Mouse (Mus musculus) yolk sac, embryonic 10.5 days (tissue): ENCODE data around the gene Hsph1.

Experiments used
- DNase-seq: peaks from one replicate; pipeline ENCODE4 v3.0.0-alpha.2; 2017; ENCODE audit warnings: low spot score

The Hsph1 gene

GRCm38 (mm10) chr5:149641277-149641892 lies 5.2 kb upstream of the Hsph1 start:
- peak; percentile 35 for DNase-seq

DNA sequence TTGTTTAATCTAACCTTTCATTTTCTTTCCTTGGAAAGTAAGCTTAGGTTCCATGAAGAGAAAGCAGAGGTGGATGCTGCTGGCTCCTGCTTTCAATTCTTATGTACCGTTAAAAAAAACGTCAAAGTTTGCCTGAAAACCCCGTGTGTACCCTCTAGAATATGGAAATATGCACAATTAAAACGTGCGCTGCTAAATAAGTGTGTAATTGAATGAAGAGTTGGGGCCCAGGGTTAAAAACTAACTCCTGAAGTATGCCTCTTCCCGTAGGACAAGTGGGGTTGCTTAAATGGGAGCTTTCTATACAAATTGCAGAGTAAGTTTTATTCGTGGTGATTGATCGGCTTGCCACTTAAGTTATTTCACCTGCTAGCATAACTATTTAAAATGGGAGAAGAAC lies 1.1 kb upstream of the Hsph1 start:
- DNase-seq, result no peak

- no peak for DNase-seq
Measured at GRCm38 (mm10) chr5:149635556-149635955, 620 bp downstream of the Hsph1 start.

DNA sequence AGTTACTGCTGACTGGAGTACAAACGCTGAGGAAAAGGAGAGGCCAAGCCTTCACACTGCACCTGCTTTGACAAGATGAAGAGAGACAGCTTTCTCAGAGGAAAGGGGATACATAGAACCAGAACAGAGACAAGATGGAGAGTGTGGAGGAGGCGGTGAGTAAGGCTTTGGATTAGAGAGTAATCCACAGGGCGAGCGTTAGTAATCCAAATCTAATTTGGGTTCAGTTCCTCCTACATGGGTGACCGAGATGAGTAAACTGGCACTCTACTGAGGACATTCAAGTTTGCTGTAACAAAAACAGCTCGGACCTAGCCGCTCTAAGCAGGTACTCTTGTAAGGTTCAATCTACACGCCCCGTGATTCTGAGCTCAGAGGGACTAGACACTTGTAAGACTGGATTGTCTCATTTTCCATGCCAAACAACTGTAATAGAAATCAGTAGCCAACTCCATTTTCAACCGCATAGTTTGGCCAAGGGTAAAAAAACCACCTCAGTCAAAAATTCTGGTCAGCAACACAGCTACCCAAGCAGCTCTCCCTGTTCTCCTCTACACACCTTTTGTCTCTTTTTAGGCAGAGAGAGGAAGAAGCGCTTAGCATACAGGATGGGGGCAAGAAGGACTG lies 1.7 kb downstream of the Hsph1 start:
- no peak for DNase-seq

DNA sequence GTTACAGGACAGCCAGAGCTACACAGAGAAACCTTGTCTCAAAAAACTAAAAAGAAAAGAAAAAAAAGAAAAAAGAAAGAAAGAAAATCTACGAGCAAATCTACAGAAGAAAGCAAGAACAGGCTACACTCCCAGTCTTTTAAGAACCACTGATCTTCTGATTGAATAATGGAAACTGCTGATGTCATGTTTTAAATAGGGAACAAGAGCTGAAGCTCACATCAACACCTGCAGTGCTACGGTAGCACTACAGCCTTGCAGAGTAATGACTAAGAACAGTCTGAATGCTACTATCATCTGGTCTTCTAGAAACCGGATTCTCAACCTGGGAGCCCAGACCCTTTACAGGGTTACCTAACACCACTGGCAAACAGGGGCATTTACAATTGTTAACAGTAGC lies 10.6 kb downstream of the Hsph1 start:
- no peak for DNase-seq

DNA sequence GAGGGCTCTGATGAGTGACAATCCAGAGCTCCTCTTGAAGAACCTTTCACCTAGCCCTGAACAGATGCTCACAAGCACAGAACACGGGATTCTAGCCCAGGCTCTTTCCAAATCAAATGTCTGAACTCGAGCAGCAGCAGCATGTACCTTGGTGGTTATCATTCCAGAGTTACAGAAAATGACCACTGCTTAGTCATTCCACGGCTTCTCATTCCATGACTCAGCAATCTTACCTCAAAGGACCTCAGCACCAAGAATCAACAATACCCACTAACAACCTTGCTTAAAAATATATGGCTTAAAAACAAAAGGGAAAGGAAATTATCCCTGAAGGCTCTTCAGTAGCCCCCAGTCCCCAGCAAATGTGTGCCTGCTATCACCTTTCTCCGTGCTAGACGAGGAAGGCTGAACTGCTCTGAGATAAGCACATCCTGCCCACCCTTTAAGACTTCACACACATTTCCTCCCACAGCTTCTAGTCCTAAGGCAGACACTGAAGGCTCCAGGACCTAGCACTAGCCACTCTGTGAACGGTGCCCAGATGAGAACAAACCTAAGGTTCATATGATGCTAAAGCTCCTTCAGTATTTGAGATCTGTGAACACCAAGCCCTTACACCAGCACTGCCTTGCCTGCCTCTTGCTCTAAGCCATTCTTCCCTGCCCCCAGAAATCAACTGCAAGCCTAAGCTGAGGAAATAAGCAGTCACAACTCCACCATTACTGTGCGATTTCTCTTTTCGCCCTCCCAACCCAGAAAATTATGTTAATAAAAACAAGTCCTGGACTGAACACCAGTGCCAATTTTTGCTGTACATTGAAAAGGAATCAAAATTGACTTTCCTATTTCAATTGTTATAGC lies 12.1 kb downstream of the Hsph1 start:
- DNase-seq, result no peak

DNA sequence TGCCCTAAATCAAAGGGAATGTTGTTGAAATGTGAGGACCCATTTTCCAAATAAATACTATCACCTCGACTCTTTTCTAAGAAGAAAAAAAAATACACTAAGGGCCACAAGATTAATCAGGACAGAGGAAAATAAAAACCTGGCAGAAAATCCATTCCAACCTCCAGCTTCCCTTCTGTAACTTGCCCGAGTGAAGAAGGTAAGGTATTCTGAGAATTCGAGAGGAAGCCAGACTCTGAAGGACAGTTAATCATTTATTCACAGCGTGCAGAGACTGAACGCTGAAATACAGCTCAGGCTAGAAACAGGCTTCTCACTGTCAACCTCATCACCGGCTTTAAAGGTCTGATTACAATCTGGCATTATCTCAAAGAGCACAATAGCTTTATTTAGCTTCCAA lies 13.5 kb downstream of the Hsph1 start:
- peak; percentile 46 for DNase-seq

- no peak for DNase-seq
Measured at GRCm38 (mm10) chr5:149622152-149622551, 14.0 kb downstream of the Hsph1 start.

- no peak for DNase-seq
Measured at GRCm38 (mm10) chr5:149617776-149618425, 18.3 kb downstream of the Hsph1 start.

DNA sequence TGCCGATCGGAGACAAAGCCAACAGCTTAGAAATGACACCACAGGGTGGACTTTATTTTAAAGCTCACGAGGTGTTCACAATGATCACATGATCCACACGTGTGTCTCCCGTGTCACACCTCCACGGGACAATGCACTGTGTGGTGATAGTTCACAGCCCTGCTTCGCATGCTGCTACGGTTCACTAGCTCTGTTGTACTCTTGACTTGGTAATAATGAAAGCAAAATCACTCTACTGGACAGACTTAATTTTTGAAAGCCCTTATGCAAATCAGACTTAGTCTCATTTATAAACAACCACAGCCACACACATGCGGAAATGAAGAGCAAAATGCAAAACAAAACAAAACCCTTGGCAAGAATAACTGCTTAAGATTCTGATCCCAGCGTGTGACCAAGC lies 19.4 kb downstream of the Hsph1 start:
- DNase-seq, result no peak

DNA sequence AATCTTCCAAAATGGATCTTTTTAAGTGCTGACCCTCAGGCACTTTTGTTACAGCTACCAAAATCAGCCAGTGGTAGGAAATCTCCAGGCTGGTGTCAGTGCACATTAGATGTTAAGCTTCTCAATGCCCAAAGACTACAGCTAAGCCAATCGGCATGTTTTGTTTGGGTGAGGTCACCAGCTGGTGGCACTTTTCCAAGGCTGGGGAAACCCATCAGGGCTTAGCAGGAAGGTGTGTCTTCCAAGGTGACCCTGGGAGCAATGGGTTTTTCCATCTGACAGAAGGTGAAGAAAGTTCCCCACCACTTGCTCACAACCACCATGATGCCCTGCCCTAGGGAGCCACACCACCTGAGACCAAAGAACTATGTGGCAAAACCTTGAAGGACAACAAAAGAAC lies 20.0 kb downstream of the Hsph1 start:
- no peak for DNase-seq

GRCm38 (mm10) chr5:149612740-149613139 lies 23.4 kb downstream of the Hsph1 start:
- DNase-seq, result no peak

GRCm38 (mm10) chr5:149612165-149612518 lies 24.0 kb downstream of the Hsph1 start:
- DNase-seq, result no peak

GRCm38 (mm10) chr5:149611476-149612164 lies 24.6 kb downstream of the Hsph1 start:
- DNase-seq, result peak; percentile 45

DNA sequence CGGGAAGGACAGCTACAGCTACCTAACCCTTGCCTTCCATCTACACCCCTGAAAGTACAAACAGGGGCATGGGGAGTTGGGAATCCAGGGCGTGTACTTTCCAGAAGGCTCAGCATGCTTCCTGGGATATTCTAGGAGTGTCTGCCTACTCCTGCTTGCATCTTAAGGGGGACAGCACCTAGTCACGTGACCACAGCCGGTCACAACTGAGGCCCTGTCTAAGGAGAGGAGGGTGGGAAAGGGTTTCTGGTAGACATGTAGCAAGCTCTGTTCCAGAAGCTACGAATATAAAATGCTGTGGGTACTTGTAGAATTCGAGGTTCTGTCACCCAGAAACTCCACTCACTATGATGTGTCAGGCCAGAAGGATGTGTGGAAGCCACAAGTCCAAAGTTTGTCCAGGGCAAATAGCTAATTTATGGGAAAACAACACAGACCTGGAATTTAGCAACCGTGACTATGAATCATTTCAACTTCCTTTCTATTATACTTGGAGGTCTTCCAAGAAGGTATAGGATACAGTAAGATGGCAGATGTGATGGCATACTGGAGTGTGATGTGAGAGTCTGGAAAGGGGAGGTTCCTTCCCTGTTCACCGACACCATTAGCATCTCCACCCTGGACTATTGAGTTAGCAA lies 29.0 kb downstream of the Hsph1 start:
- no peak for DNase-seq

DNA sequence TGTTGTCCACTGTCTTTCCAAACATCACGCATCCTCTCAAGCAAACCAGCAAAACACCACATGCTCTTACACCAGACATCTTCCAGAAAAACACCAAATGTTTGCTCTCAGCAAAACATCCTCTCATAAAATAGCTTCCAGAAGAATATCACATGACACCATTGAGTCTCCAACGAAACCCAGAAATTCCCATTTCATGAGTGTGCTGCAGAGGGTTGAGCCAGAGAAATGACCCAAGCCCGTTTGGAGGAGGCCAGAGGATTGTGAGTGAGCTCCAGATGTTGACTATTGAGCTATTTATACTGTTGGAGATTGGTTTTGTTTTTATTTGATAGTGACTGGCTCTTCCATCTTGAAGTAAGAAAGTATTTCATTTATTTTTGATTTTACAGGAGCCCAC lies 32.9 kb downstream of the Hsph1 start:
- DNase-seq, result no peak

DNA sequence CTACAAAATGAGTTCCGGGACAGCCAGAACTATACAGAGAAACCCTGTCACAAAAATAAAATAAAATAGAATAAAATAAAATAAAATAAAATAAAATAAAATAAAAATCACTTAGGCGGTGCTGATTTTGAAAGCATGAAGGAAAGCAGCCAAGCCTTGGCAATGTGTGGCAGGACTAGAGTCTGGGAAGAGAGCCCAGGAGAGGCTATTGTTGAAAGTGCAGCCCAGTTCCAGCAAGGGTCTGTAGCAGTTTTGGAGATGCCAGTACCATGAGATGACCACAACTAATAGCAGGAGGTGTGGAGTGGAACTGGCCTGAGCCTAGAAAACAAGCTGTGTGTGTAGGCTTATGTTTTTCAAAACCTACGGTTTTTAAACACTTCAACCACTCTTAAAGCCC lies 34.2 kb downstream of the Hsph1 start:
- no peak for DNase-seq

GRCm38 (mm10) chr5:149597351-149597750 lies 38.8 kb downstream of the Hsph1 start:
- DNase-seq, result no peak

- no peak for DNase-seq
Measured at GRCm38 (mm10) chr5:149594215-149594614, 42.0 kb downstream of the Hsph1 start.

GRCm38 (mm10) chr5:149589932-149590331 lies 46.2 kb downstream of the Hsph1 start:
- no peak for DNase-seq

- no peak for DNase-seq
Measured at GRCm38 (mm10) chr5:149588814-149589534, 47.2 kb downstream of the Hsph1 start.
